Mouse (Mus musculus) lung, postnatal 10 days (tissue): ENCODE measurements around the gene Cib3.

Experiments used
- DNase-seq: peaks from one replicate; pipeline ENCODE4 v3.0.0; 2021

Cib3 gene

GRCm38 (mm10) chr8:72208582-72208981 is 4.1 kb downstream of the Cib3 start:
- no peak for DNase-seq

- DNase-seq, result no peak
These were observed 14.6 kb downstream of the Cib3 start for GRCm38 (mm10) chr8:72197997-72198396.

- no peak for DNase-seq
These were observed 20.6 kb downstream of the Cib3 start for GRCm38 (mm10) chr8:72192065-72192464.

GRCm38 (mm10) chr8:72190215-72190539 is 22.5 kb downstream of the Cib3 start:
- no peak for DNase-seq

- DNase-seq, result peak; percentile 64
These were observed 23.0 kb downstream of the Cib3 start, which contains the start of gene Hsh2d for GRCm38 (mm10) chr8:72189417-72190214. TSS of gene Hsh2d (plus strand) at chr8:72189638.

GRCm38 (mm10) chr8:72187793-72188331 is 24.8 kb downstream of the Cib3 start:
- no peak for DNase-seq

GRCm38 (mm10) chr8:72183554-72184202 is 29.0 kb downstream of the Cib3 start:
- no peak for DNase-seq

GRCm38 (mm10) chr8:72177346-72177925 is 35.2 kb downstream of the Cib3 start:
- peak; percentile 88 for DNase-seq

- no peak for DNase-seq
These were observed 42.9 kb downstream of the Cib3 start for GRCm38 (mm10) chr8:72169681-72170249.

GRCm38 (mm10) chr8:72169098-72169668 is 43.5 kb downstream of the Cib3 start:
- DNase-seq, result no peak

- DNase-seq, result no peak
These were observed 49.8 kb downstream of the Cib3 start for GRCm38 (mm10) chr8:72162821-72163220.

GRCm38 (mm10) chr8:72160707-72161697 is 51.6 kb downstream of the Cib3 start, which contains the start of gene Rab8a:
TSS of gene Rab8a (plus strand) at chr8:72161200.
- peak; percentile 100 for DNase-seq

- no peak for DNase-seq
These were observed 52.6 kb downstream of the Cib3 start for GRCm38 (mm10) chr8:72160007-72160406.

- no peak for DNase-seq
These were observed 53.9 kb downstream of the Cib3 start for GRCm38 (mm10) chr8:72158726-72159125.

GRCm38 (mm10) chr8:72158096-72158495 is 54.5 kb downstream of the Cib3 start:
- no peak for DNase-seq
